Mouse (Mus musculus) heart, adult 9 months (tissue): ENCODE results near the gene Grifin.

Experiments used
- DNase-seq, 2 experiments: peaks; one replicate each; pipeline ENCODE4 v3.0.0; 2022; ENCODE audit warnings: low spot score in 2 of 2

Gene Grifin

DNA sequence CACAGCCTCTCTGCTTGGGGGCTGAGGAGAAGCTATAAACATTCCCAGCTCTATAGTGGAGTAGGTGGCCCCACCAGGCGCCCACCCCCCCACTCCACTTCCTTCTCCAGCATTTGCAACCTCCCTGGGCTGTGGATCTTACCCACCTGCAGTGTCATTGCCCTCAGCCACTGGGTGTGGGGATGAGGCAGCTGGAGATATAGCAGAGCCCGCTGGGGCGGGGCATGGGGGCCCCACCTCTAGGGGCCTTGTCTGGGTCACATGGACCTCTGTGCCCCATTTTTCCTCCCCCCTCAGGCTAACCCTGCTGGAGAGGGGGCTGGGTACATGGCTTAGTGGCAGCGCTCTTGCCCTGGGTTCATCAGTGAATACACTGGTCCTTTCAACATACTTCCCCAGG is at the start of gene Grifin:
Grifin (minus strand) TSS at position 176 of the 400 bp plus-strand sequence.
- DNase-seq = no peak

DNA sequence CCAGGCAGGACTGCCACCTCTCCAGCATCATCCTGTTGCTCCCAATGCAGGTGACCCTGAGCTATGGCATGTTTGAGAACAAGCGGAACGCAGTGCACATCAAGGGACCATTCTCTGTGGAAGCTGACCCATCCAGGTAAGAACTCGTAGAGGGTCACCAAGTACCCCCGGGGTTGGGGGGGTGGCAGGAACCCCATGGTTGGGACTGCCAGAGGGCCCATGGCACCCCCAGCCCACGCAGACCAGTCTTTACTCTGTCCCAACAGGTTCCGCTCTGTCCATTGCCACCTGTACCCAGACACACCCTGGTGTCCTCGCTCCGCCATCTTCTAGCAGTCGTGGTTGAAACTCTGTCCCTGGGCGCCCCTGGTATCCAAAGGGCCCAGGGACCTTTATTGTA is 49.3 kb upstream of the Grifin start:
- no peak for DNase-seq

- no peak for DNase-seq
Observed at GRCm38 (mm10) chr5:140612191-140612590, 47.3 kb upstream of the Grifin start.

GRCm38 (mm10) chr5:140611611-140612185 is 46.8 kb upstream of the Grifin start:
- no peak for DNase-seq

- DNase-seq = peak; percentile 79 to 82
Observed at GRCm38 (mm10) chr5:140611021-140611583, 46.2 kb upstream of the Grifin start.

DNA sequence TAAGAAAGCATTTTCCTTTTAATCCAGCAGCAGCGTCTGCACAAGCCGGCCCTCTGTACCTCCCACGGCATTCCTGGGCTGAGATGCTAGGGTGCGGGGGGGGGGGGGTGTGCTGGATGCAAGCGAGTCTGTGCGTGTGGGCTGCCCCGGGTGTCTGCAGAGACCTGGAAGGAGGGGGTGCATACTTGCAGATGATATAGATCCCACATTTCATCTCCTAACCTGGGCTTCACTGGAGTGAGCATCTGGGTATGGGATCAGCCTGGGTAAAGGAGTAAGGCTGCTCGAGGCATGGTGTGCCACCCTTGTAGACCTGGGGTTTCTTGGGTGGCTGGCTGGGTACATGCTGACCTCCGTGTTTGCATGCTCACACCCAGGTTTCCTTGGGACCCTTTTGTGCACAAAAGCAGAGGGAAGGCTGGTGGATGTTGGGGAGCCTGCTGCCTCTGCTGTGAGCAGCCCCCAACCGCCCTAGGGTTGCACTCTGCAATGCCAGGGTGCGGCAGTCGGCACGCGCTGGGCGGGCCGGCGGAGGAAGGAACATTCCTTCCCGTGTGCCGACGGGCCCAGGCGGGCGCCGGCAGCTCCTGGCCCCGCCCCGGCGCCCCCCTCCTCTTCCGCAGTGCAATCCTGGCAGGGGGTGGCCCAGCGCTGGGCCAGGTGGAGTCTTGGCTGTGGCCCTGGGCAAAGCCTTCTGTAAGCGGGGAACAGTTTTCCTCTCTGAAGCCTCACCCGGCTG is 45.6 kb upstream of the Grifin start:
- DNase-seq = peak in 1 of 2 experiments; percentile 55

GRCm38 (mm10) chr5:140609511-140610272 is 44.8 kb upstream of the Grifin start:
- peak; percentile 39 to 49 for DNase-seq

- DNase-seq = no peak
Observed at GRCm38 (mm10) chr5:140608634-140609015, 43.8 kb upstream of the Grifin start.

GRCm38 (mm10) chr5:140607836-140608633 is 43.2 kb upstream of the Grifin start:
- DNase-seq = peak in 1 of 2 experiments; percentile 41

DNA sequence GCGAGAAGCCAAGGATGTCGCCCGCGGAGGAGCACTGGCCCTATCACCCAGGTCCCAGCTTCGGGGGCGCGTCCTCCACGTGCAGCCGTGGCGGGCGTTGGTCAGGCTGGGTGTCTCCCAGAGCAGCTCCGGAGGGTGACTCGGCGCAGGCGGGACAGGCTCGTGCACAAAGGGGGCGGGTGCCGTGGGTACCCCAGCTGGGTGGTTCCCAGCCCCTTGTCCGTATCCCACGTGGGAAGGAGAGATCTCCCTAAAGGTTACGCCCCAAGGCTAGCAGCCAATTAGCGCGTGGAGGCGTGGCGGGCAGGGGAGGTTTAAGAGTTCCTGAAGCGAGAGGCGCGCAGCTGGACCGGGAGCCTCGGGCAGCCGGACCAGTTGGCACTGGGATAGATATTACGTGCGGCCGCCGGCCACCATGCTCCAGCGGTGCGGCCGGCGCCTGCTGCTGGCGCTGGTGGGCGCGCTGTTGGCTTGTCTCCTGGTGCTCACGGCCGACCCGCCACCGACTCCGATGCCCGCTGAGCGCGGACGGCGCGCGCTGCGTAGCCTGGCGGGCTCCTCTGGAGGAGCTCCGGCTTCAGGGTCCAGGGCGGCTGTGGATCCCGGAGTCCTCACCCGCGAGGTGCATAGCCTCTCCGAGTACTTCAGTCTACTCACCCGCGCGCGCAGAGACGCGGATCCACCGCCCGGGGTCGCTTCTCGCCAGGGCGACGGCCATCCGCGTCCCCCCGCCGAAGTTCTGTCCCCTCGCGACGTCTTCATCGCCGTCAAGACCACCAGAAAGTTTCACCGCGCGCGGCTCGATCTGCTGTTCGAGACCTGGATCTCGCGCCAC is 42.3 kb upstream of the Grifin start, which contains the start of gene Lfng:
Lfng (plus strand) TSS at position 320 of the 835 bp plus-strand sequence.
- peak; percentile 94 to 96 for DNase-seq

DNA sequence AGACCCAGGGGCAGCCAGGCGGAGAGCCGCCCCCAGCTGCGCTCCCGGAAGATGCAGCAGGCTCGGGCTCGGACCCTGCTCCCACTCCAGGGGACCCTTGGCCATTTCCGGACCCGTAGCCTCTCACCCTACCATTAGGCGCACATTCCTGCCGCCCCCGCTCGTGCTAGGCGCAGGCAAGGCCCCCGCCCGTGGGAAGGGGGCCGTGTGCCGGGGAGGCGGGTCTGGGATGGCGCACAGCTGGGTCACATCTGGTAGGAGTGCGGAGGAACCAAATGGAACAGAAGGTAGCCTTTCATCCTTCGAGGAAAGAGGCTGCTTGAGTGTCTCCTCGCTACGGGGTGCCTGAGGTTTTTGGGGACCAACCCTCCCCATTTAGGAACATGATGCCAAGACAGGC is 41.5 kb upstream of the Grifin start:
- DNase-seq = peak in 1 of 2 experiments; percentile 41

DNA sequence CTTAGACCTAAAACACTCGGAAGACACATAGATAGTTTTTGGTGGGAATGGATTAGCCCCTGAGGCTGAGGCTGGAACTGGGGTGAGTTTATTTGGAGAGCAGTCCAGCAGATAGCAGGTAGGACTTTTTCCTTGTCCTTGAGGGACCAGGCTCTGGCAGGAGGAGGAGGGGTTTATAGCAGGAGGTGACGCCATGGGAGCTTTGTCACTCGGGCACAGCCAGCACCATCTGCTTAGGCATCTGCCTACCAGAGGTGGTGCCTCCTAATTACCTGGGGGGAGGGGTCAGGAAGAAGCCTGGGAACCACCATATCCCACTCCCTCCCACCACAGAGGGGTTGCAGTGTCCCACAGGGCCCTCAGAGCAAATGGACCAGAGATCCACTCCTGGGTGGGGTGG is 40.4 kb upstream of the Grifin start:
- DNase-seq = no peak

GRCm38 (mm10) chr5:140604386-140604785 is 39.5 kb upstream of the Grifin start:
- DNase-seq = no peak

- DNase-seq = no peak
Observed at GRCm38 (mm10) chr5:140602540-140602939, 37.7 kb upstream of the Grifin start.

DNA sequence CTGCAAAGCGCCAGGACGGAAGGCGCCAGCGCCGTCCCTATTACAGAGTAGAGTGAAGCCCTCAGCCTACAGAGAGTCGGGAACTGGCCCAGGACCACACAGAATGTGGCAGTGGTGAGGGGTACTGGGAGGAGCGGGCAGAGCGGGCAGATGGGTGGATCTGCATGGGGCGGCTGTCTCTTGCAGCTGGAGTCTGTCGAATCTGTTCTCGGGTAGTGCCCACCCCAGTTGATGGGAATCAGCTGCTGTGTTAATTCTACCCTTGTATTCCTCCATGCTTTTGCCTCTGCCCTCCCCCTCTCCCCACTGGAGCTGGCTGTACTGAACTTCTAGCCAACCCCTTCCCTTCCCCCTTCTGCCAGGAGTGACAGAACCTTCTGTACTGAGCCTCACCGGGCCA is 36.8 kb upstream of the Grifin start:
- DNase-seq = no peak

- no peak for DNase-seq
Observed at GRCm38 (mm10) chr5:140599939-140600338, 35.1 kb upstream of the Grifin start.

DNA sequence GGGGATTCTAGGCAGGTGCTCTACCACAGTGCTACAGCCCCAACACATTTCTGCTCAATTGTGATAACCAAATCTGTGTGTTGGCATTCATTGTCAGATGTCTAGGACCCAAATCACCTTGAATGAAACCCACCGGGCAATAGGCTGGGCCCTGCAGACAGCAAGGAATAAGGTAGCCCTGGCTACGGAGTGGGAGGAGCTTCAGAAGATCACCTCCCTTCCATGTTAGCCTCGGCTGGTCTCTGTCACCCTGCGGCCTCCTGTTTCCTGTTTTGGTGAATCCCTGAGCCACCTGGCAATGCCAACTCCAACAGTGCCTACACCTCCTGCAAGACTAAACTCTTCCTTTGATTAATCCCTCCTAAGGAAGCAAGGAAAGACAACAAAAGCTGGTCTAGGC is 32.9 kb upstream of the Grifin start:
- DNase-seq = no peak

DNA sequence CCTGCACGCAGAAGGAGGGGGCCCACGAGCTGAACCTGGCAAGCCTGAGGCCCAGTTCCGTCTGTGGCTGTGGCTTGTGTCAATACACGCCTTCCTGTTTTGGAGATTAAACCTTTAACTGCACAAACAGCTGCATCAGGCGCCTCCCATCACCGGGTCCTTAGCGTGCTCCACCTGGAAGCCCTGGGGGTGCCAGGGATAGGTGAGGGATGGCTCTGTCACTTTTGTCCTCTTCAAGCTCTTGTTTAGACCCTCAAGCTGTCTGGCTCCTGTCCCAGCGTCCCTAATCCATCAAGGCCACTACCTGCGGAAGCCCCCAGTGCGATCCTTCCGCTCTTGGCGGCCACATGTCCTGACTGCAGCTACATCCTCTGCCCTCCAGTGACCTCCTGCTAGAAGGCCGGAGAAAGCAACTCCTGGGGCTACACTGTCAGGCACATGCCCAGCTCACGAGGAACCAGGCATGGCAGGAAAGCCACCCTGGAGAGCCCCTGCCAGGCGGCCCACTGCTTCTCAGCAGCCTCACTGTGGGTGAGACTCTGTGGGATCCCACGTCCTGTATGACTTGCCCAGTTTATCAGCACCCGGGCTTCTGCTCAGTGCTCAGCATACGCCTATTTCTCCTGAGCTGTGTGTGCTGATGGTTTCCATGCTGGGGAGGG is 32.2 kb upstream of the Grifin start:
- peak; percentile 45 to 73 for DNase-seq

DNA sequence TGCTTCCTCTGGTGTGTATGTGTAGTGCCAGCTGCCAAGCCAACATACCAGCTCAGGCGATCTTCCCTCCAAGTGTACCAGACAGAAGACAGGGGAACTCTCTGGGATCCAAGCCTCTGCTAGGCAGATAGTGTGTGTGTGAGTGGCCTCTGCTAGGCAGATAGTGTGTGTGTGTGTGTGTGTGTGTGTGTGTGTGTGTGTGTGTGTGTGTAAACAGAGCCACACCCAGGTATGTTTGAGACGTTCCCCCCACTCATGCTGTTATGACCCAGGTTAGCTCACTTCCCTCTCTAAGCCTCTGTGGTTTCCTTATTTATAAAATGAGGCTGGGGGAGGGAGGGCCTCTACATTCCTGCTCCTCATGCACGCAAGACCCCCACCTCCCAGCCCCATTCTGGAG is 31.6 kb upstream of the Grifin start:
- DNase-seq = no peak

GRCm38 (mm10) chr5:140594846-140595245 is 30.0 kb upstream of the Grifin start:
- DNase-seq = no peak
